Comparison of ENCODE assay signal across 7 mouse cellular contexts in the genomic region with DNA sequence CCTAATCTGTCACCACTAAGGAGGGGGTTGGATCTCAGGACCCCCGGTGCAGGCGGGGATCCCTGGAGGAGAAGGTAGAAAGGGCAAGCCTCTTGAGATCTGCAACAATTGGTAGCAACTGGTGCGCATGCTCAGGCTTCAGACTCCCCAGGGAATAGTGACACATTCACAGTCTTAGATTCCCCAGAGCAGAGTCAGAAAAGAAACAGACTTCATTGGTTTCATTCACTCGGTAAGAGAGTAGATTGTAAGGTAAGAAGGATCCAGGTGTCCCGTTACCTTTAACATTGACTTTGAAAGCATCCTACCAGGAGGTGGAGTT. TPM values are rescaled to one million over a fixed set of nuclear protein-coding genes. Genes with fewer than 3 reads are reported as not detected.
DNase-seq lines count a peak whose midpoint lies in the region; ATAC-seq and TF ChIP-seq lines count a peak whose summit lies in the region.

No protein-coding gene starts in this region.

- TF ChIP-seq POLR2A in thymus, adult 2 months (IDR thresholded peaks at IDR 0.05; ENCODE audit: control insufficient read depth, extremely low read depth, insufficient read depth, low read length, poor library complexity), result no peak

- peak; percentile 6 for DNase-seq in lung, postnatal 10 days
- DNase-seq in lung, postnatal 25 days (ENCODE audit: low spot score), result no peak
- peak; percentile 60 to 64 for DNase-seq in cerebellum, postnatal 14 days
- peak; percentile 19 for DNase-seq in heart, postnatal 4 days
- DNase-seq in left cerebral cortex, postnatal 14 days (ENCODE audit: low spot score in 2 of 2), result peak; percentile 46 to 57
- no peak for DNase-seq in thymus, adult 2 months

- WGBS in neural tube, embryonic 12.5 days, result 2% methylated on average over 5 of the region's 5 CpGs
- WGBS in thymus, adult 2 months, result 6% methylated on average over 5 of the region's 5 CpGs

- H3K27ac ChIP-seq in neural tube, embryonic 12.5 days, result no peak overlapping the region
- no peak overlapping the region for H3K27ac ChIP-seq in thymus, adult 2 months (ENCODE audit: control insufficient read depth, insufficient read depth, low read length)

- no peaks in the 10 kb centered on the region for H3K36me3 ChIP-seq in neural tube, embryonic 12.5 days
- H3K36me3 ChIP-seq in thymus, adult 2 months (ENCODE audit: control insufficient read depth, insufficient read depth, low read length), result no peaks in the 10 kb centered on the region

- peaks cover 18% of the 10 kb centered on the region for H3K27me3 ChIP-seq in neural tube, embryonic 12.5 days (replicated peaks)
- H3K27me3 ChIP-seq in thymus, adult 2 months (ENCODE audit: control insufficient read depth, insufficient read depth, low read length), result no peaks in the 10 kb centered on the region; the same call in 1 of the 2 replicates

- intact Hi-C loops in left cerebral cortex, postnatal 14 days (cut with DNase I), result no loop called here

- H3K9me3 ChIP-seq in neural tube, embryonic 12.5 days, result no peaks in the 10 kb centered on the region

- peaks cover 11% of the 10 kb centered on the region for H3K4me1 ChIP-seq in neural tube, embryonic 12.5 days
- no peaks in the 10 kb centered on the region for H3K4me1 ChIP-seq in thymus, adult 2 months (replicated peaks; ENCODE audit: control insufficient read depth, insufficient read depth, low read length)

- TF ChIP-seq CTCF in thymus, adult 2 months (IDR thresholded peaks at IDR 0.05; ENCODE audit: borderline replicate concordance, control insufficient read depth, extremely low read depth, insufficient read depth, low read length, poor library complexity), result no peak

- peak overlapping the region; percentile 56 for H3K4me3 ChIP-seq in neural tube, embryonic 12.5 days
- H3K4me3 ChIP-seq in thymus, adult 2 months (ENCODE audit: control insufficient read depth, insufficient read depth, low read length), result no peak overlapping the region

- peak overlapping the region; percentile 95 for H3K4me2 ChIP-seq in neural tube, embryonic 12.5 days (replicated peaks)

- H3K9ac ChIP-seq in neural tube, embryonic 12.5 days, result peak overlapping the region; percentile 64

- peak; percentile 70; the same call in 1 of the 2 replicates for ATAC-seq in neural tube, embryonic 12.5 days (ENCODE audit: low FRiP score, low read depth)

RNA-seq across cellular contexts. Expression of gene Gpr37, which starts 0.3 kb away (rescaled TPM):
- total RNA-seq in heart, postnatal 4 days (2021), result under 1 TPM; 0.21 to 0.68 TPM
- 10 to 100 TPM in 1 of 2 experiments, 1 to 10 TPM in 1; 7.8 to 13.6 TPM for total RNA-seq in left cerebral cortex, postnatal 14 days (2021)
- polyA plus RNA-seq in neural tube, embryonic 12.5 days (2016; fragmentation: Nextera tagmentation; extraction: Ambion mirVana), result 6.0 and 6.4 TPM in 2 replicates
- polyA plus RNA-seq in thymus, adult 2 months (2012; rRNA removed), result 0.03 and 0.05 TPM in 2 replicates

Comparison
In these comparisons a context has a peak if more than half of its experiments do, and no peak if none do; other contexts are left out.
1. DNase-seq: peak in lung, postnatal 10 days (single experiment), cerebellum, postnatal 14 days (2 of 2), heart, postnatal 4 days (single experiment) and left cerebral cortex, postnatal 14 days (2 of 2); none in lung, postnatal 25 days (single experiment) and thymus, adult 2 months (single experiment).
2. RNA of gene Gpr37, which starts 0.3 kb away (total RNA-seq): 7.8 to 13.6 TPM in left cerebral cortex, postnatal 14 days; 0.21 to 0.68 TPM in heart, postnatal 4 days; every median in the first group is over 4 times any median in the second.